Mouse (Mus musculus): ENCODE data around the gene Rpl26. TPM values are rescaled to one million over a fixed set of nuclear protein-coding genes. Genes with fewer than 3 reads are reported as not detected.

The Rpl26 gene
- polyA plus RNA-seq, 1 experiment from 2014 or later, result 640 TPM

DNA sequence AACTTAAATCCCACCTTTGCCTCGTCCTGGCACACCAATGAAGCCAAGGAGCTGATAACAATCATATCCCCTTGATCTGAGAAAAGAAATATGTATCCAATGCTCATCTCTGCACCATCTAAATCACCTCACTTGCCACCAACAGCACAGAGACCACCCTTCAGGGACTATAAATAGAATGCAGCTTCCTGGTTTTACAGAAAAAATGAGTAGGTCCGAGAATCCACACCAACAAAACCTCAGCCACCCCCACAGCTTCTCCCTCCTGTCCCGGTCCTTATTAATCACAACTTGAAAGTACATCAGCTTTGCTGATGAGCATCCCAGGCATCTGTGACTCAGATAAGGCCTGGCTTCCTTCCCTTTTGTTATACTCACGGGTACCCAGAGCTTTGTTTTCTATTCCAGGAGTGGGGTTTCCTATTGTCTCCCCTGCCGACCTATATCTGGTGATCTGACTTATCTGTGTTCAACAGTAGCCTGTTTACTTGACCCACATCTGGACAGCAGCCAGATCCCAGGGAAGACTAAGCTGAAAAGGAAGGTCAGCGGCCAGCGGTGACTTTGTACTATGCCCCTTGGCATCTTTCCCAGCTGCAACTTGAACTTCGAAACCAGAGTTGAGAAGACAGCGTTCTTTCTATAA lies 36.7 kb upstream of the Rpl26 start:
- Histone ChIP-seq H3K4me2 (peak overlapping the region; percentile 36), H3K9ac (no peak overlapping the region), H3K27me3 (replicated peaks) (no peaks in the 10 kb centered on the region), H3K4me3 (no peak overlapping the region), H3K36me3 (no peaks in the 10 kb centered on the region), H3K27ac (replicated peaks) (peak overlapping the region; percentile 56; the same call in 1 of the 2 replicates), H3K9me3 (no peaks in the 10 kb centered on the region), H3K4me1 (peaks cover 33% of the 10 kb centered on the region)
- 13% methylated on average over 9 of the region's 9 CpGs for WGBS
- no peak; the same call in 1 of the 2 replicates for ATAC-seq (ENCODE audit: extremely low read depth, insufficient number of reproducible peaks, low FRiP score, low TSS enrichment)

DNA sequence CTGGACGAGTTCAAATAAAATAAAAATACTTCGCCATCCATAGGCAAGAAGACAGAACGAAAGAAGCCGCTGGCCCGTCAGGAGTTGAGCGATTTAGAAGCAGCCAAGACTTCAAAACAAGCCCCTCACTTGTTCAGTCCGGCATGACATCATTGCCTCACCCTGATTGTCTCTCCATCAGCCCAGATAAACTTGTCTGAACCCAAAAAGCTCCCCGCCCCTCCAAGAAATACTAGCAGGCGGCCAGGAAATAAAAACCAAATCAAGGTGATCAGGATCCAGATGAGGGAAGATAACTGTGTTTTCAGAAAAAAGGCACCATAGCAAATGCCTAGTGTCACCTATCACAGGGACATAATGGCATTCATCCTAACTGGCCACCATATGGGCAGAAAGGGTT lies 30.1 kb upstream of the Rpl26 start:
- 63% methylated on average over 9 of the region's 9 CpGs for WGBS
- Histone ChIP-seq H3K9ac (no peak overlapping the region), H3K4me2 (no peak overlapping the region), H3K4me1 (peaks cover 13% of the 10 kb centered on the region), H3K27me3 (replicated peaks) (no peaks in the 10 kb centered on the region), H3K27ac (replicated peaks) (peak overlapping the region; percentile 17; the same call in 1 of the 2 replicates), H3K36me3 (no peaks in the 10 kb centered on the region), H3K9me3 (no peaks in the 10 kb centered on the region), H3K4me3 (no peak overlapping the region)
- no peak for ATAC-seq (ENCODE audit: extremely low read depth, insufficient number of reproducible peaks, low FRiP score, low TSS enrichment)

DNA sequence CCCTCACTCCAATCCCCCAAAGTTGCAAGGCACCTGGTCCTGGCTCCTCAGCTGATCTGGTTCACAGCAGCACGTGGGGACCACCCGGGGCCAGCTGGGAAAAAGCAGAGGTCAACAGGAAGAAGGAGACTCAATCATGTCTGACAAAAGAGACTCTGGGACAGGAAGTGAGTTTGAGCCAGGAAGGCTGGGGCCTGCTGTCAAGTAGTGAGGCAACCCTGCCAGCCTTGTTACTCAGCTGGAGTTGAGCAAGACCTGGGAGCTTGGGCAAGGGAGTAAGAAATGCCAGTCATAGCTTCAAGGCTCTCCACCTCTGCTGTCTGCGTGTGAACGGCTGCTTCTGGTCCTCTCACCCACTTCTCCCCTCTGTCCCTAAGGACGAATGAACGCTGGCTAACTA lies 29.6 kb upstream of the Rpl26 start, which contains the start of gene Ndel1:
Gene Ndel1 (minus strand): TSS at position 111 of the 400 bp plus-strand sequence.
- Histone ChIP-seq H3K9ac (no peak within 1 kb of the TSS), H3K36me3 (no peaks in the 10 kb centered on the region), H3K27ac (replicated peaks) (peak within 1 kb of the TSS; percentile 17; the same call in 1 of the 2 replicates), H3K27me3 (replicated peaks) (no peaks in the 10 kb centered on the region), H3K4me2 (no peak within 1 kb of the TSS), H3K4me3 (no peak within 1 kb of the TSS), H3K9me3 (no peaks in the 10 kb centered on the region), H3K4me1 (peaks cover 12% of the 10 kb centered on the region)
- no peak for ATAC-seq (ENCODE audit: extremely low read depth, insufficient number of reproducible peaks, low FRiP score, low TSS enrichment)
- whole genome bisulfite sequencing, result 46% methylated on average over 6 of the region's 6 CpGs

DNA sequence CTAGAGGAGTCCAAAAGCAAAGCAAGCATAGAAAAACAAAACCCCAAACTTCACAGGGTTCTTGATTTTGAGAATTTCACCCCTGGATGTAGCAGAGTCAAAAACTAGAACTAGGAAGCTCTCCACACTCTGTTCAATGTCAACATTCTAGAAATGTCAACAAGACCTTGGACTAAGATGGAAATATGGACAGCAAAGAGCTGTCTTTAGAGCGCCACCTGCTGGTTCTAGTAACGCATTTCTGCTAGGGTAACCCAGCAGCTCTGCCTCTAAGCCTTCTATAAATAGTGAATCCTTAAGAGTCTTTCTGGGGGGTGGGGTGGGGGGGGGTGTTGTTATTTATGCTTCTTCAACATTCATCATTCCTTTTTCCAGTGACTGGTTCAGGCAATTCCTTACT lies 26.5 kb upstream of the Rpl26 start:
- H3K4me3 ChIP-seq, result no peak overlapping the region
- no peaks in the 10 kb centered on the region for H3K27me3 ChIP-seq (replicated peaks)
- ATAC-seq (ENCODE audit: extremely low read depth, insufficient number of reproducible peaks, low FRiP score, low TSS enrichment), result no peak
- H3K9ac ChIP-seq, result no peak overlapping the region
- no peaks in the 10 kb centered on the region for H3K9me3 ChIP-seq
- H3K4me1 ChIP-seq, result peaks cover 12% of the 10 kb centered on the region
- no peak overlapping the region for H3K27ac ChIP-seq (replicated peaks)
- no peak overlapping the region for H3K4me2 ChIP-seq
- 0% methylated on average over 2 of the region's 2 CpGs for WGBS
- H3K36me3 ChIP-seq, result no peaks in the 10 kb centered on the region

DNA sequence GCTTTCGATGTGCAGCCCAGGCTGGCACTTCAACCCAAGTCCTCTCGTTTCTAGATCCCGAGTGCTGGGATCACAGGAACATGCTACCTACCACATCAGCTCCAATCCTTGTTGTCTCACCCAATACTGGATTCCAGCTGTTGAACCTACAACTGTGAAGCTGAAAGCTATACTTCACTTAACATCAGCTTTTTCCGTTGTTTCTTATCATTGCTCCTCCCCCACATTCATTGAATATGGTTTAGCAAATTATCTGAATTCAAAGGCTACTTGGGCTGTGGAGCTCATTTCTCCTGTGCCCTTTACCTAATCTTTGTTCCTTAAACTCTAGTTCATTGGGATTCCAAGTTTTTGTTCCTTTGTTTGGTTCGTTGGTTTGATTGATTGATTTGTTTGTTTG lies 22.6 kb upstream of the Rpl26 start:
- 74% methylated on average over 5 of the region's 5 CpGs for WGBS
- no peaks in the 10 kb centered on the region for H3K9me3 ChIP-seq
- no peak for ATAC-seq (ENCODE audit: extremely low read depth, insufficient number of reproducible peaks, low FRiP score, low TSS enrichment)

DNA sequence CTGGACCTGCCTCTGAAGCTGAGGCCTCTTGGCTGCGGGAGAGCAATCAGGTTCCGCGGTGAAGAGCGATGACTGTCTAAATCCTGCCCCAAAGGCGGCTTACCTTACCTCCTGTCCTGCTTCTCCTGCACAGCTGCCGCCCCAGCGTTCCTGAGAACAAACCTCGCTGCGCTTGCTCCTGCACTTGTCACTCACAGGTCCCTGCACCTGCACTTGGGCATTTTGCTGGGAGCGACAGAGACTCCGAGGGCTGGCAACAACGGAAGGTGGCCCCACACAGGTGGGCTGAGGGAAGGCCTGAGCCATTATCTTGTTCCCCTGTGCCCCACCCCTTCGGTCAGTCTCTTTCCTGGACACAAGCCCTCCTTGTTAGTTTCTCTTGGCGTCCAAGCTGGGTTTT lies 19.3 kb upstream of the Rpl26 start:
- Histone ChIP-seq H3K9me3 (no peaks in the 10 kb centered on the region), H3K27ac (replicated peaks) (no peak overlapping the region), H3K4me2 (peak overlapping the region; percentile 36; the same call in 1 of the 2 replicates), H3K36me3 (no peaks in the 10 kb centered on the region), H3K4me3 (no peak overlapping the region), H3K9ac (0 out of 2 replicates have a peak overlapping the region, but pooled peaks have one; percentile 44), H3K4me1 (peaks cover 5% of the 10 kb centered on the region), H3K27me3 (replicated peaks) (no peaks in the 10 kb centered on the region)
- ATAC-seq (ENCODE audit: extremely low read depth, insufficient number of reproducible peaks, low FRiP score, low TSS enrichment), result no peak
- WGBS, result 22% methylated on average over 14 of the region's 14 CpGs

More for the DNA sequence above, 22.6 kb upstream of the Rpl26 start:
- Histone ChIP-seq H3K27ac (replicated peaks) (no peak overlapping the region), H3K9ac (no peak overlapping the region), H3K4me1 (peaks cover 9% of the 10 kb centered on the region), H3K4me2 (no peak overlapping the region), H3K4me3 (no peak overlapping the region), H3K36me3 (no peaks in the 10 kb centered on the region), H3K27me3 (replicated peaks) (no peaks in the 10 kb centered on the region)

DNA sequence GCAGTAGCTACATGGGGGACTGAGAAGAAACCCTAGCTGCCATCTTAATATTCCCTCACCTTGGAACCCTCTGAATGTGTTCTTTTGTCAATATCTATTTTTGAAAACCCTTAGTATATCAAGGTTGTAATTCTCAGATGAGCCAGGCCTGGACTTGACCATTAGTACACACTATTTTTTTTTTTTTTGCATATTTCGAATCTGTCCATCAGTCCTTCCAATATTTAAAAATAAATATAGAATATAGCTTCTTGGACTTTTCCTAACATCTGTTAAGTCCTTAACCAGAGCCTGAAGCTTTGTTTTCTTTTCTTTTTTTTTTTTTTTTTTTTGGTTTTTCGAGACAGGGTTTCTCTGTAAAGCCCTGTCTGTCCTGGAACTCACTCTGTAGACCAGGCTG lies 17.5 kb upstream of the Rpl26 start:
- Histone ChIP-seq H3K9ac (no peak overlapping the region), H3K4me3 (no peak overlapping the region), H3K4me2 (no peak overlapping the region), H3K27me3 (replicated peaks) (0 out of 2 replicates have a peak, but pooled peaks cover 3% of the 10 kb centered on the region), H3K9me3 (no peaks in the 10 kb centered on the region), H3K27ac (replicated peaks) (no peak overlapping the region), H3K36me3 (no peaks in the 10 kb centered on the region), H3K4me1 (peaks cover 5% of the 10 kb centered on the region)
- no peak for ATAC-seq (ENCODE audit: extremely low read depth, insufficient number of reproducible peaks, low FRiP score, low TSS enrichment)
- WGBS, result 74% methylated on average over 2 of the region's 2 CpGs

DNA sequence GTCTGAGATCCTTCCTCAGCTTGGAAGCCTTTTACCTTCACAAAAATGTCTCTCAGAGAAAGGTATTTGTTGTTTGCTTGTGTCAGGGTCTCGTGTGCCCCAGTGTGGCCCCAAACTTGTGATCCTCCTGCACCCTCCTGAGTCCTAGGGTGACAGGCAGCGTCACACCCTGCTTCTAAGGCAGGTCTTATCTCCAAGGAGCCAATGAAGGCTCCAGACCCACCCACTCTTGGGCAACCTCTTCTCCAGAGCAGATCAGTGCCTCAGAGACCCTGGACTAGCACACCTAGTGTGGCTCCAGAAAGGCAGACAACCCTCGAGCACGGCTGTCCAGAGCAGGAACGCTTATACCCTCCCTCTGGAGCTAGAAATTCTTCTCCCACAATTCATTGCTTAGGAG lies 17.0 kb upstream of the Rpl26 start:
- peaks cover 5% of the 10 kb centered on the region for H3K4me1 ChIP-seq
- H3K9me3 ChIP-seq, result no peaks in the 10 kb centered on the region
- no peaks in the 10 kb centered on the region for H3K36me3 ChIP-seq
- no peak overlapping the region for H3K4me3 ChIP-seq
- H3K9ac ChIP-seq, result no peak overlapping the region
- H3K27ac ChIP-seq (replicated peaks), result no peak overlapping the region
- H3K4me2 ChIP-seq, result no peak overlapping the region
- ATAC-seq (ENCODE audit: extremely low read depth, insufficient number of reproducible peaks, low FRiP score, low TSS enrichment), result no peak
- WGBS, result 60% methylated on average over 5 of the region's 5 CpGs
- 0 out of 2 replicates have a peak, but pooled peaks cover 3% of the 10 kb centered on the region for H3K27me3 ChIP-seq (replicated peaks)

DNA sequence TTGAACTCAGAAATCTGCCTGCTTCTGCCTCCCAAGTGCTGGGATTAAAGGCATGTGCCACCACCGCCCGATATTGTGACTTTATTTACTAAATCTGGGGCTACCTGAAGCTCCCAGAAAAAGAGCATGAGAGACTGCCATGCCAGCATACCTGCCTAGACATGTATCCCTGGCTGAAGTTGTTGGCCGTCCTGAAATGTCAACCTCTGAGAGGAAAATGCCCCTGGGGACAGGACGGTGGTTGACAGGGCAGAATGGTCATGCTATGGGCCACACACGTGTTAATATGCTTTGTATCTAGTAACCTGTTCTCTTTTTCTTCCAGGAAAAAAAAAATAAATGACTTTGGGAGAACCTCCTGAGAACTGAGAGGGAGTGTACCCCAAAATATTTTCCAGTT lies 15.3 kb upstream of the Rpl26 start:
- H3K27me3 ChIP-seq (replicated peaks), result 0 out of 2 replicates have a peak, but pooled peaks cover 3% of the 10 kb centered on the region
- peaks cover 9% of the 10 kb centered on the region for H3K4me1 ChIP-seq
- H3K4me3 ChIP-seq, result no peak overlapping the region
- 80% methylated on average over 5 of the region's 5 CpGs for WGBS
- H3K36me3 ChIP-seq, result no peaks in the 10 kb centered on the region
- H3K27ac ChIP-seq (replicated peaks), result no peak overlapping the region
- no peaks in the 10 kb centered on the region for H3K9me3 ChIP-seq
- H3K9ac ChIP-seq, result no peak overlapping the region
- no peak overlapping the region for H3K4me2 ChIP-seq
- no peak for ATAC-seq (ENCODE audit: extremely low read depth, insufficient number of reproducible peaks, low FRiP score, low TSS enrichment)

DNA sequence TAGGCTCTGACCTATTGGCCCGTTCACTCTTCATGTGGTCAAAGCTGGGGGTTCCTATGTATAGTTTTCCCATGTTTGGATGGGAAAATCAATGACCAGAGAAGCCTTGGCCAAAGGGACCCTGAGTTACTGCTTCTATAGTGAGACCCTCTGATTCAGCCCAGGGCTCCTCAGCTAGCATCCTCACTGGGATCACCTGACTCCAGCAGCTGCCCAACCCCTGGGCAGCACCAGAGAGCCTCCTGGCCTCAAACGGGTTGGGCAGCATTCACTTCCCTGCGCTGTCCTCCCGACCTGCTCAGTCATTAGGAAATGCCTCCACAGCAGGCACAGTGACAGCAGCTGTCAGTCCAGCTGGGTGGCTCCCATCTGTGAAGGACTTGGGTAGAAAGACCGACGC lies 13.1 kb upstream of the Rpl26 start, which contains the start of gene Rnf222:
Gene Rnf222 (plus strand): TSS at position 301 of the 400 bp plus-strand sequence.
- Histone ChIP-seq H3K4me3 (no peak within 1 kb of the TSS), H3K9ac (no peak within 1 kb of the TSS), H3K27me3 (replicated peaks) (0 out of 2 replicates have a peak, but pooled peaks cover 7% of the 10 kb centered on the region), H3K4me2 (no peak within 1 kb of the TSS), H3K9me3 (no peaks in the 10 kb centered on the region), H3K4me1 (peaks cover 11% of the 10 kb centered on the region; the same call in 1 of the 2 replicates), H3K27ac (replicated peaks) (no peak within 1 kb of the TSS), H3K36me3 (no peaks in the 10 kb centered on the region)
- ATAC-seq (ENCODE audit: extremely low read depth, insufficient number of reproducible peaks, low FRiP score, low TSS enrichment), result no peak
- 27% methylated on average over 6 of the region's 6 CpGs for WGBS

DNA sequence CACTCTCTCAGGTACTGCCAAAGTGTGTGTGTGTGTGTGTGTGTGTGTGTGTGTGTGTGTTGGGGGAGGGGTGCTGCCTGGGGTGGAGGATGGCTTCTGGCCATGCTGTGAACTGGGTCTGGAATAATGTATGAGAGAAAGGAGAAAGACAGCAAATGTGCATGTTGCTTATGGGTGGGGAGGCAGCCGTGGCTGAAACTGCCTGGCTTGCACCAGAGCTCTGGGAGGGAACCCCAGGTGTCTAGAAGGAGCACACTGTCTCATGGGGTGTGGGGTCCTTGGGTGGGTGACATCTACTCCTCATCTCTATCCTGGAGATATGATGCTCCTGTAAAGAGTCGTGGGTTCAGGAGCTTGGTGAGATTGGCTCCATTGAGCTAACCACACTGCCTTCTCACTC lies 12.7 kb upstream of the Rpl26 start:
- Histone ChIP-seq H3K4me1 (peaks cover 11% of the 10 kb centered on the region; the same call in 1 of the 2 replicates), H3K27ac (replicated peaks) (no peak overlapping the region), H3K27me3 (replicated peaks) (0 out of 2 replicates have a peak, but pooled peaks cover 11% of the 10 kb centered on the region), H3K9me3 (no peaks in the 10 kb centered on the region), H3K4me2 (no peak overlapping the region), H3K36me3 (no peaks in the 10 kb centered on the region), H3K9ac (no peak overlapping the region), H3K4me3 (no peak overlapping the region)
- WGBS, result 55% methylated on average over 2 of the region's 2 CpGs
- ATAC-seq (ENCODE audit: extremely low read depth, insufficient number of reproducible peaks, low FRiP score, low TSS enrichment), result no peak

DNA sequence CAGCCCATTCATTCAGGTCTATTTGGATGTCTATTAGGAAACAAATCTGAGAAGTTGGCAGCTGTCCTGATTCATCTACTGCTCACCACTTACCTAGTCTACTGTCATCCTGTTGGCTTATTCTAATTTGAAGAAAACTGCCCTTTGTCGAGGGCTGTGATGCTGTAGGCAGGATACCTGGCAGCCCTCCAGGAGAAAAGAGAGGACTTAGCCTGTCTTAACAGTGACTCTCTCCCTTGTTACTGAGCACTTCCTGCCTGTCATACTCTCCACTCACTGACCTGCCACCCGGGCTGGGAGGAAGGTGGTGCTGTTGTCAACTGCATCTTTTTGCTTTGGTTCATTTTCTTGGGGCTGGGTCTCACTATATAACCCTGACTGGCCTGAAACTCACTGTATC lies 10.8 kb upstream of the Rpl26 start:
- no peaks in the 10 kb centered on the region for H3K9me3 ChIP-seq
- H3K27ac ChIP-seq (replicated peaks), result no peak overlapping the region
- H3K4me1 ChIP-seq, result peaks cover 11% of the 10 kb centered on the region; the same call in 1 of the 2 replicates
- WGBS, result 19% methylated on average over 2 of the region's 2 CpGs
- ATAC-seq (ENCODE audit: extremely low read depth, insufficient number of reproducible peaks, low FRiP score, low TSS enrichment), result no peak
- H3K9ac ChIP-seq, result no peak overlapping the region
- H3K36me3 ChIP-seq, result no peaks in the 10 kb centered on the region
- H3K4me3 ChIP-seq, result no peak overlapping the region
- H3K27me3 ChIP-seq (replicated peaks), result 0 out of 2 replicates have a peak, but pooled peaks cover 11% of the 10 kb centered on the region
- H3K4me2 ChIP-seq, result no peak overlapping the region

Measured in heart, embryonic 13.5 days (tissue).